1 mouse cellular context compared by ENCODE assay signal in the genomic region with DNA sequence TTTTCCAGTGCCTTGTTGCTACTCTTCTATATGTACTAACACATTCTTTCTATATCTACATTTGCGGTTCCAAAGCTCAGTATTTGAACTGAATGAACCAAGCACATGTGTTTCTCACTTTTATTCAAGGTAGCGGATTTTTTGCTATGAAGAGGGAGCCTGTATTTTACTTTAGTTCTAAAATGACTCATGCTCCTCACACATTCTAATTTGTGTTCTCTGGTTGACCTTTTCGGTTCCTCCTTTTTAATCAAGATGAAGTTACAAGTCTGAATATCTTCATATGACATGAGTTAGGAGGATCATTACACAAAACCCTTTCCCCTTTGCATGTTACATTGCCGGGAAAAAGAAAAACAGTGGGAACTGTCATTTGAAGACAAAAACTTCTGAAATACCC.
TF ChIP-seq lines count a peak whose summit lies in the region.

No protein-coding gene starts in this region.

TF ChIP-seq in CH12.LX, 34 proteins besides CTCF, POLR2A, EP300 and RAD21 (continued from another document):
- TF ChIP-seq MEF2A (IDR thresholded peaks at IDR 0.05; ENCODE audit: borderline replicate concordance, low read depth, low read length) (no peak; the same call in 1 of the 2 replicates), SMC3 (IDR thresholded peaks at IDR 0.05; ENCODE audit: low read depth, low read length) (no peak), HCFC1 (IDR thresholded peaks at IDR 0.05; ENCODE audit: low read depth, low read length) (no peak), USF2 (conservative IDR thresholded peaks at IDR 0.05; ENCODE audit: low read depth, low read length) (no peak), KAT2A (IDR thresholded peaks at IDR 0.05; ENCODE audit: insufficient replicate concordance, low read length) (no peak), MAZ (IDR thresholded peaks at IDR 0.05; ENCODE audit: low read depth, low read length) (no peak), TBP (conservative IDR thresholded peaks at IDR 0.05; ENCODE audit: low read depth, low read length) (no peak), PAX5 (IDR thresholded peaks at IDR 0.05; ENCODE audit: low read length) (no peak), MAX (IDR thresholded peaks at IDR 0.05; ENCODE audit: low read length) (no peak), JUN (IDR thresholded peaks at IDR 0.05; ENCODE audit: insufficient read depth, low read depth, low read length) (peak; percentile 97), MYC (IDR thresholded peaks at IDR 0.05; ENCODE audit: low read depth, low read length) (peak; percentile 88), ZC3H11A (IDR thresholded peaks at IDR 0.05; ENCODE audit: low read depth, low read length) (no peak), ETS1 (conservative IDR thresholded peaks at IDR 0.05; ENCODE audit: low read depth, low read length) (no peak; the same call in 1 of the 2 replicates), JUND (conservative IDR thresholded peaks at IDR 0.05; ENCODE audit: low read depth, low read length) (peak; percentile 99), RCOR1 (conservative IDR thresholded peaks at IDR 0.05; ENCODE audit: low read depth, low read length) (peak; percentile 58; the same call in 1 of the 2 replicates), BHLHE40 (IDR thresholded peaks at IDR 0.05; ENCODE audit: low read depth, low read length) (peak; percentile 74; the same call in 1 of the 2 replicates), CHD2 (IDR thresholded peaks at IDR 0.05; ENCODE audit: low read length) (no peak; the same call in 1 of the 2 replicates), GABPA (IDR thresholded peaks at IDR 0.05; ENCODE audit: insufficient replicate concordance, low read depth, low read length) (no peak), USF1 (IDR thresholded peaks at IDR 0.05; ENCODE audit: low read depth, low read length) (no peak)
